ENCODE assay signal across 21 mouse cellular contexts in genomic region chr17:65174114-65174513, GRCm38 (mm10).
A peak's percentile ranks its signal among the peaks of the same experiment; 100 is the strongest.
DNase-seq lines count a peak whose midpoint lies in the region; ATAC-seq and TF ChIP-seq lines count a peak whose summit lies in the region.
"Had no signal": no experiment of that assay in that cellular context is flagged by ENCODE, and none has a peak within 500 bp of the region (broad histone marks: within the 10 kb centered on the region; RNA-seq: fewer than 3 reads in every experiment).

No protein-coding gene starts in this region.

- peak; percentile 65 to 72 for DNase-seq in cerebellum, postnatal 10 days
- no peak for DNase-seq in cerebellum, adult 11 months
- DNase-seq in hindbrain, postnatal 0 days (ENCODE audit: low spot score) = no peak
- DNase-seq in hindbrain, embryonic 10.5 days (ENCODE audit: low spot score) = no peak
- no peak for DNase-seq in midbrain, embryonic 11.5 days (ENCODE audit: low spot score, missing footprints)
- peak; percentile 58 for DNase-seq in brain, embryonic 14.5 days (ENCODE audit: low read depth)
- DNase-seq: adrenal gland, adult 8-10 months; adrenal gland, postnatal 25 days; cerebellum, adult 11-12 months; cerebellum, adult 8-10 months; gastrocnemius, postnatal 10 days; gastrocnemius, postnatal 36 days; heart, adult 2 months had no signal

- peak; percentile 21; the same call in 1 of the 2 replicates for ATAC-seq in hindbrain, postnatal 0 days
- ATAC-seq in midbrain, embryonic 13.5 days = peak; percentile 40; the same call in 1 of the 2 replicates
- no peak for ATAC-seq in midbrain, embryonic 11.5 days (ENCODE audit: low FRiP score)
- ATAC-seq in heart, embryonic 12.5 days (ENCODE audit: insufficient number of reproducible peaks, low FRiP score) = no peak
- ATAC-seq: activated CD4-positive, CD25-positive, alpha-beta regulatory T cell, adult 4 months; forebrain, embryonic 15.5 days had no signal

- no peak overlapping the region for H3K4me3 ChIP-seq in hindbrain, postnatal 0 days (ENCODE audit: low read length)
- H3K4me3 ChIP-seq in hindbrain, embryonic 10.5 days = no peak overlapping the region
- H3K4me3 ChIP-seq in midbrain, embryonic 13.5 days (replicated peaks) = no peak overlapping the region
- no peak overlapping the region for H3K4me3 ChIP-seq in midbrain, embryonic 11.5 days (ENCODE audit: low read depth, low read length)
- no peak overlapping the region for H3K4me3 ChIP-seq in heart, embryonic 12.5 days
- H3K4me3 ChIP-seq: embryonic facial prominence, embryonic 12.5 days; embryonic facial prominence, embryonic 15.5 days; forebrain, embryonic 15.5 days; heart, adult 2 months; heart, embryonic 10.5 days had no signal

- H3K27ac ChIP-seq in hindbrain, postnatal 0 days = no peak overlapping the region
- no peak overlapping the region for H3K27ac ChIP-seq in hindbrain, embryonic 10.5 days
- H3K27ac ChIP-seq in midbrain, embryonic 13.5 days = no peak overlapping the region
- no peak overlapping the region for H3K27ac ChIP-seq in midbrain, embryonic 11.5 days (ENCODE audit: low read depth, low read length)
- H3K27ac ChIP-seq in heart, embryonic 12.5 days (ENCODE audit: poor library complexity, severe bottlenecking) = no peak overlapping the region
- H3K27ac ChIP-seq: embryonic facial prominence, embryonic 12.5 days; embryonic facial prominence, embryonic 15.5 days; forebrain, embryonic 15.5 days; heart, adult 2 months; heart, embryonic 10.5 days; hindbrain, embryonic 14.5 days had no signal

- H3K9me3 ChIP-seq in hindbrain, postnatal 0 days (ENCODE audit: low read length) = no peaks in the 10 kb centered on the region
- H3K9me3 ChIP-seq in hindbrain, embryonic 10.5 days = no peaks in the 10 kb centered on the region
- no peaks in the 10 kb centered on the region for H3K9me3 ChIP-seq in midbrain, embryonic 13.5 days
- no peaks in the 10 kb centered on the region for H3K9me3 ChIP-seq in midbrain, embryonic 11.5 days (ENCODE audit: control insufficient read depth, low read length)
- no peaks in the 10 kb centered on the region for H3K9me3 ChIP-seq in heart, embryonic 12.5 days (replicated peaks)
- H3K9me3 ChIP-seq: embryonic facial prominence, embryonic 12.5 days; embryonic facial prominence, embryonic 15.5 days; forebrain, embryonic 15.5 days; heart, embryonic 10.5 days had no signal

- no peaks in the 10 kb centered on the region for H3K27me3 ChIP-seq in hindbrain, postnatal 0 days (ENCODE audit: insufficient read depth, low read length)
- no peaks in the 10 kb centered on the region for H3K27me3 ChIP-seq in hindbrain, embryonic 10.5 days (ENCODE audit: insufficient read depth, poor library complexity, severe bottlenecking)
- H3K27me3 ChIP-seq in midbrain, embryonic 13.5 days = no peaks in the 10 kb centered on the region
- no peaks in the 10 kb centered on the region for H3K27me3 ChIP-seq in midbrain, embryonic 11.5 days (ENCODE audit: control insufficient read depth, insufficient read depth, low read length)
- no peaks in the 10 kb centered on the region for H3K27me3 ChIP-seq in heart, embryonic 12.5 days (replicated peaks)
- H3K27me3 ChIP-seq: embryonic facial prominence, embryonic 12.5 days; embryonic facial prominence, embryonic 15.5 days; forebrain, embryonic 15.5 days had no signal

- TF ChIP-seq CTCF in hindbrain, postnatal 0 days (IDR thresholded peaks at IDR 0.05; ENCODE audit: low read depth) = no peak
- no peak for TF ChIP-seq CTCF in brain, embryonic 14.5 days (IDR thresholded peaks at IDR 0.05; ENCODE audit: borderline replicate concordance, extremely low read depth, insufficient read depth, insufficient read length)

- no peak overlapping the region for H3K9ac ChIP-seq in hindbrain, postnatal 0 days (replicated peaks; ENCODE audit: low read length)
- no peak overlapping the region for H3K9ac ChIP-seq in midbrain, embryonic 13.5 days (replicated peaks)
- no peak overlapping the region for H3K9ac ChIP-seq in midbrain, embryonic 11.5 days (ENCODE audit: low read length)
- H3K9ac ChIP-seq in heart, embryonic 12.5 days = no peak overlapping the region
- H3K9ac ChIP-seq: embryonic facial prominence, embryonic 12.5 days; embryonic facial prominence, embryonic 15.5 days; forebrain, embryonic 15.5 days; hindbrain, embryonic 14.5 days had no signal

- 41% methylated on average over 6 of the region's 6 CpGs for WGBS in hindbrain, postnatal 0 days
- WGBS in hindbrain, embryonic 10.5 days = 84% methylated on average over 6 of the region's 6 CpGs
- 55% methylated on average over 6 of the region's 6 CpGs for WGBS in midbrain, embryonic 13.5 days
- 78% methylated on average over 6 of the region's 6 CpGs for WGBS in midbrain, embryonic 11.5 days
- 76% methylated on average over 6 of the region's 6 CpGs for WGBS in heart, embryonic 12.5 days

- H3K4me1 ChIP-seq in hindbrain, postnatal 0 days (ENCODE audit: insufficient read depth, low read length) = no peaks in the 10 kb centered on the region
- H3K4me1 ChIP-seq in hindbrain, embryonic 10.5 days (replicated peaks) = no peaks in the 10 kb centered on the region
- no peaks in the 10 kb centered on the region; the same call in 1 of the 2 replicates for H3K4me1 ChIP-seq in midbrain, embryonic 13.5 days (replicated peaks)
- H3K4me1 ChIP-seq in midbrain, embryonic 11.5 days (ENCODE audit: control insufficient read depth, insufficient read depth, low read length) = no peaks in the 10 kb centered on the region
- no peaks in the 10 kb centered on the region for H3K4me1 ChIP-seq in heart, embryonic 12.5 days (replicated peaks)
- H3K4me1 ChIP-seq: embryonic facial prominence, embryonic 12.5 days; embryonic facial prominence, embryonic 15.5 days; heart, embryonic 10.5 days had no signal

- no peak for TF ChIP-seq POLR2A in brain, embryonic 14.5 days (IDR thresholded peaks at IDR 0.05; ENCODE audit: borderline replicate concordance, extremely low read depth, insufficient read depth, insufficient read length, poor library complexity, severe bottlenecking)

- H3K36me3 ChIP-seq in hindbrain, postnatal 0 days (ENCODE audit: insufficient read depth, low read length) = no peaks in the 10 kb centered on the region
- H3K36me3 ChIP-seq in hindbrain, embryonic 10.5 days = no peaks in the 10 kb centered on the region
- H3K36me3 ChIP-seq in midbrain, embryonic 13.5 days = no peaks in the 10 kb centered on the region
- H3K36me3 ChIP-seq in midbrain, embryonic 11.5 days (ENCODE audit: control insufficient read depth, insufficient read depth, low read length) = no peaks in the 10 kb centered on the region
- no peaks in the 10 kb centered on the region for H3K36me3 ChIP-seq in heart, embryonic 12.5 days
- H3K36me3 ChIP-seq: embryonic facial prominence, embryonic 12.5 days; embryonic facial prominence, embryonic 15.5 days; forebrain, embryonic 15.5 days; heart, embryonic 10.5 days had no signal

- H3K4me2 ChIP-seq in hindbrain, postnatal 0 days (ENCODE audit: low read depth, low read length) = no peak overlapping the region
- H3K4me2 ChIP-seq in midbrain, embryonic 13.5 days (replicated peaks) = no peak overlapping the region
- H3K4me2 ChIP-seq in midbrain, embryonic 11.5 days = no peak overlapping the region
- H3K4me2 ChIP-seq in heart, embryonic 12.5 days = no peak overlapping the region
- H3K4me2 ChIP-seq: embryonic facial prominence, embryonic 12.5 days; embryonic facial prominence, embryonic 15.5 days; forebrain, embryonic 15.5 days; hindbrain, embryonic 14.5 days had no signal

Comparison
In these comparisons a context has a peak if more than half of its experiments do, and no peak if none do; other contexts are left out.
1. DNase-seq: peak in cerebellum, postnatal 10 days (2 of 2) and brain, embryonic 14.5 days (single experiment); none in cerebellum, adult 11 months (single experiment), hindbrain, postnatal 0 days (single experiment), hindbrain, embryonic 10.5 days (single experiment) and midbrain, embryonic 11.5 days (single experiment).
2. ATAC-seq: peak in hindbrain, postnatal 0 days (single experiment) and midbrain, embryonic 13.5 days (single experiment); none in midbrain, embryonic 11.5 days (single experiment) and heart, embryonic 12.5 days (single experiment).